Mouse (Mus musculus) forebrain, postnatal 0 days (tissue): ENCODE measurements at regions not wholly inside any gene's neighbourhood (a gene's known extent, or its start where the extent isn't known, plus 50 kb on each side); places are given as distances from the start of the nearest gene placed in this dataset.

Experiments used
- ATAC-seq: fragments of 200-750 bp; cut with Nextera tagmentation; 2 replicates; pipeline ENCODE4 v1.8.0; 2017; ENCODE audit warnings: mild to moderate bottlenecking, moderate library complexity
- DNase-seq: peaks from one replicate; pipeline ENCODE4 v3.0.0-alpha.2; 2015
- H3K27ac ChIP-seq: fragments of 300-500 bp; sonication (generic); 2 replicates; pipeline ENCODE4 v1.5.1; 2014; ENCODE audit warnings: low read depth, mild to moderate bottlenecking, antibody characterized with exemption, low read length, moderate library complexity, mixed read lengths
- H3K27me3 ChIP-seq: fragments of 300-500 bp; sonication (generic); 2 replicates; pipeline ENCODE4 v1.6.1; 2014; ENCODE audit warnings: mild to moderate bottlenecking, low read length, mixed read lengths; ENCODE audit not compliant: insufficient read depth
- H3K36me3 ChIP-seq: fragments of 300-500 bp; sonication (generic); 2 replicates; pipeline ENCODE4 v1.6.1; 2014; ENCODE audit warnings: mild to moderate bottlenecking, moderate library complexity; ENCODE audit not compliant: insufficient read depth
- H3K4me1 ChIP-seq: fragments of 300-500 bp; sonication (generic); 2 replicates; pipeline ENCODE4 v1.6.1; 2014; ENCODE audit warnings: antibody characterized with exemption; ENCODE audit not compliant: insufficient read depth
- H3K4me2 ChIP-seq: fragments of 300-500 bp; sonication (generic); 2 replicates; pipeline ENCODE4 v1.6.1; 2014; ENCODE audit warnings: low read depth, mild to moderate bottlenecking, moderate library complexity
- H3K4me3 ChIP-seq: fragments of 300-500 bp; sonication (generic); 2 replicates; pipeline ENCODE4 v1.5.1; 2014; ENCODE audit warnings: low read depth, low read length, mixed read lengths
- H3K9ac ChIP-seq: fragments of 300-500 bp; sonication (generic); 2 replicates; pipeline ENCODE4 v1.6.1; 2014; ENCODE audit warnings: mild to moderate bottlenecking
- H3K9me3 ChIP-seq: fragments of 300-500 bp; sonication (generic); 2 replicates; pipeline ENCODE4 v1.6.1; 2016; ENCODE audit warnings: low read length
- CTCF ChIP-seq: sonication (generic); IDR thresholded peaks from 2 replicates; pipeline ENCODE4 v1.5.1; 2016; ENCODE audit warnings: antibody characterized with exemption, control low read depth, low read depth
- WGBS: fragments of 180-500 bp; shearing (Covaris S2); extraction: QIAGEN DNeasy Blood & Tissue Kit; methylation state at CpG from one replicate; pipeline ENCODE4 v1.1.7; 2014; 5-methylcytosine and 5-hydroxymethylcytosine counted together

DNA sequence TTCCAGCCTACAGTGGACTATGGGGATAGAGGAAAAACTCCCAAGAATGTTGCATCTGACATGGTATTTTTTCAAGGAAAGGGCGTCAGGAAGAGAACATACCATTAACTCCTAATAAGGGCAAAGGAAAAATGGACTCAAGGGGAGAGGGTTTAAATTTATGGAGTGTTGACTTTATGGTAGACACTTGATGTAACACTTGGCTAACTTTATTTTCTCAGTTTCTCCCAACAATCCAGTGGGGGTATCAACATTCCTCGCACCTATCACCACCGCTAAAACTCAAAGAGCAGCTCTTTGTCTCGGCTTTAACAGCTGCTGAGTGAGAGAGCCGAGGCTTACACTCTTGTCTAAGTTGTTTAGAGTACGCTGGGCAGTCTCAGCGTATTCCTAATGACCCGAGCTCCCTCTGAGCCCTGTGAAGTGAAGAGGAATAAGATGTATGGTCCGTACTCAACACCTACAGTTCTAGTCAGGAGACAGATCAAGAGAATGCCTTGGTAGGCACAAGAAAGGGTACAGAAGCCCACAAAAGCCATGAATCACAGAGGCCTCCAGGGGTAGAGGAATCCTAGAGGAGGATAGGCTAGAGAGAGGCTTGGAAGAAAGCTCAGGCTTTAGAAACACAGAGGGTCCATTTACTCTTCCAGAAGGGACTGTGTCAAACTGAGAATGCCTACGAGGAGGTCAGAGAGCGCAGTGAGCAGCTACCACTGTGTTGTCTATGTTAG lies 236.4 kb downstream of the Gm5426 start:
- H3K4me3 ChIP-seq, result no peak overlapping the region
- H3K9ac ChIP-seq, result no peak overlapping the region
- H3K36me3 ChIP-seq, result no peaks in the 10 kb centered on the region
- 0 out of 2 replicates have a peak, but pooled peaks cover 6% of the 10 kb centered on the region for H3K4me1 ChIP-seq
- no peak for TF ChIP-seq CTCF
- ATAC-seq (no peak), DNase-seq (no peak)
- no peaks in the 10 kb centered on the region for H3K9me3 ChIP-seq
- 63% methylated on average over 11 of the region's 11 CpGs for WGBS
- no peak overlapping the region for H3K27ac ChIP-seq
- H3K27me3 ChIP-seq, result no peaks in the 10 kb centered on the region
- no peak overlapping the region for H3K4me2 ChIP-seq

DNA sequence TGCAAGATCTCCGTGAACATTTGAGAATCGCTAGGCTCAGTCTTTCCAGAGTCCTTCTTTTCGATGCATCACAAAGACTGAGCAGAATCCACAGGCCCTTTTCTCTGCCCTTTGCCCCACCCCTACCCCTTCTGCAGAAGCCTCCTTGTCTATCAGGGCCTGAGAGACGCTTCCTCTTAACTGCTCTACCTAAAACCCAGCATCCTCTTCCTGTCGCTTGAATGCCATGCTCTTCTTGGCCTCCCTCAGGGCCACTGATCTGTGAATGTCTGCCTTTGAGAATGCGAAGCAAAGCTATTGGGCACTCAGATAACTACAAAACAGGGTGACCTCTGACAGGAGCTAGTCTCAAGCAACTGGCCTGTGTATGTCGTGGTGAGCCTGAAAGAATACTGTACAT lies 237.1 kb downstream of the Gm5426 start:
- TF ChIP-seq CTCF, result no peak
- ATAC-seq, result no peak
- H3K9ac ChIP-seq, result no peak overlapping the region

DNA sequence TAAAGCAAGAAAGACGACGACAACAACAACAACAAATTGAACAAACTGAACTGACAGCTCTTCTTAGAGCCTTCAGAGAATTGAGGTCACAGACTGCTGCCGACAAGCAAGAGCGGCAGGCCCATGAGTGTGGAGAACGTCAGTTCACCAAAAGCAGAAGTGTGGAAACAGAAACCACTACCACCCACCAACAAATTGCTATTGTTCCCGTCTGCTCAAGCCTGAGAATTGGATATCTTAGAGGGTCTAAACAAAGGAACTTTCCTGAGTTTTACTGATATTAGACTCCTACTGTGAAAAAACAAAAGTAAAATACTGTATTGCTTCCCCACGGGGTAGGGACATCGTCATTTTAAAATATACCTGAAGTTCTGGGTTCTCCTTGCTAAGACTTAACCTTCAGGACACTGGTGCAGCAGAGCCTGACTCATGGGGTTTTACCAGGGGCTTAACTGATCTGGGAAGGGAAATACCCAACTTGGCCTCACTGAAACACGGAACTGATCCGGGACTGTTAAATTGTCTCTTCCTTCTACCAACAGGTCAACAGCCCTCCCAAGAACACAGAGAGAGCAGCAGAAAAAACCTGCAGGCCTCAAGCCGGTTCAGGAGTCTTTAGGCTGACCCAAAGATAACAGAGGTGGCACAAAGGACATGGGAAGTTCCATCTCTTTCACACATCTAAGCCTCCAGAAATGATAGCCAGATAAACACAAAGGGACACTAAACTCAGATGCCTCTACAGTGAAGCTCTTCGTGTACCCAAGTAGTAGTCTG lies 238.1 kb downstream of the Gm5426 start:
- Histone ChIP-seq H3K27me3 (no peaks in the 10 kb centered on the region), H3K4me2 (no peak overlapping the region), H3K27ac (no peak overlapping the region), H3K9me3 (no peaks in the 10 kb centered on the region), H3K36me3 (no peaks in the 10 kb centered on the region), H3K9ac (no peak overlapping the region), H3K4me1 (0 out of 2 replicates have a peak, but pooled peaks cover 6% of the 10 kb centered on the region), H3K4me3 (no peak overlapping the region)
- ATAC-seq (no peak), DNase-seq (no peak)
- 82% methylated on average over 12 of the region's 12 CpGs for WGBS
- no peak for TF ChIP-seq CTCF

More for the DNA sequence above, 237.1 kb downstream of the Gm5426 start:
- Histone ChIP-seq H3K4me1 (0 out of 2 replicates have a peak, but pooled peaks cover 6% of the 10 kb centered on the region), H3K36me3 (no peaks in the 10 kb centered on the region), H3K27me3 (no peaks in the 10 kb centered on the region), H3K4me2 (no peak overlapping the region), H3K9me3 (no peaks in the 10 kb centered on the region), H3K4me3 (no peak overlapping the region), H3K27ac (no peak overlapping the region)
- 77% methylated on average over 7 of the region's 7 CpGs for WGBS
- no peak for DNase-seq

- H3K9ac ChIP-seq, result no peak overlapping the region
- H3K4me1 ChIP-seq, result 0 out of 2 replicates have a peak, but pooled peaks cover 6% of the 10 kb centered on the region
- ATAC-seq (no peak), DNase-seq (no peak)
- TF ChIP-seq CTCF, result no peak
- no peaks in the 10 kb centered on the region for H3K36me3 ChIP-seq
- H3K4me3 ChIP-seq, result no peak overlapping the region
- WGBS, result 94% methylated on average over 3 of the region's 3 CpGs
- H3K9me3 ChIP-seq, result no peaks in the 10 kb centered on the region
- H3K27me3 ChIP-seq, result no peaks in the 10 kb centered on the region
- H3K4me2 ChIP-seq, result no peak overlapping the region
- H3K27ac ChIP-seq, result no peak overlapping the region
Observed at GRCm38 (mm10) chr10:96375070-96375447, 238.7 kb downstream of the Gm5426 start.

GRCm38 (mm10) chr10:96377549-96377948 lies 239.3 kb upstream of the Btg1 start:
- Histone ChIP-seq H3K4me1 (no peaks in the 10 kb centered on the region), H3K4me2 (no peak overlapping the region), H3K9me3 (no peaks in the 10 kb centered on the region), H3K27me3 (no peaks in the 10 kb centered on the region), H3K36me3 (no peaks in the 10 kb centered on the region), H3K9ac (no peak overlapping the region), H3K27ac (no peak overlapping the region), H3K4me3 (no peak overlapping the region)
- DNase-seq (no peak), ATAC-seq (no peak)
- no peak for TF ChIP-seq CTCF
- 88% methylated on average over 4 of the region's 4 CpGs for WGBS

DNA sequence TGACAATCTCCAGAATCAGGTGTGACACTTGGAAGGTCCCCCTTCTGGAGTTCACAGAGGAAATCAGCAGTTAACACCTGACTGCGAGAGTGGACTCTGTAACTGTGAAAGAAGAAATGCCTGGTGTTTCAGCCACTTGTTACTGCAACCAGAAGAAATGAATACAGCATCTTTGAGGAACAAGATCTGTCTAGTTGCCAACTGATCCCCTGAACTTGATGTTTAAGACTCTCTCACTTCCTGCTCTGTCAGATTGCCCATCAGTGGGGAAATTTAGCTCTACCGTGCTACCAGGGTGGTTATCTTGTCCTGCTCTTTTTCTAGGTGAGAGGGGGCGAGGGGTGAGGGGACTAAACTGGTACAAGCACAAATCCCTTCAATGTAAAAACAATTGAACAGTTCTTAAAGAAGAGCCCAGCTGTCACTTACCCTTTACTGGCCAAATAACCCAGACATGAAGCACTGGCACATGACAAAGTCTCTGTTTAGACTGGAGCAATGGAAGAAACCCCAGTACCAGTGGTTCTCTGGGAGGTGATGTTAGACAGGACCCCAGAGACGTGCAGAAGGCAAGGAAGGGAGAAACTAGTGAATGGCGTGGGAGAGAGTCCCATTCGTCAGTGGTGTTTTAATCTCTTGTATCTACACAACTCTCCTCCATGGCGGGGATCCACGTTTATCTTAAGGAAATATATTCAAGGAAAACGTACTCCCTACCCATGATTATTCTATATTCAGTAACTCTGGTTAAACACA lies 237.6 kb upstream of the Btg1 start:
- ATAC-seq, result no peak

GRCm38 (mm10) chr10:96381664-96382063 lies 235.1 kb upstream of the Btg1 start:
- ATAC-seq, result no peak
- Histone ChIP-seq H3K4me1 (no peaks in the 10 kb centered on the region), H3K4me3 (no peak overlapping the region), H3K36me3 (no peaks in the 10 kb centered on the region), H3K27ac (no peak overlapping the region), H3K4me2 (no peak overlapping the region), H3K9me3 (no peaks in the 10 kb centered on the region), H3K27me3 (no peaks in the 10 kb centered on the region), H3K9ac (no peak overlapping the region)
- WGBS, result 93% methylated on average over 6 of the region's 6 CpGs
- DNase-seq, result no peak
- TF ChIP-seq CTCF, result no peak

More for the DNA sequence above, 237.6 kb upstream of the Btg1 start:
- no peaks in the 10 kb centered on the region for H3K9me3 ChIP-seq
- H3K4me2 ChIP-seq, result no peak overlapping the region
- WGBS, result 78% methylated on average over 9 of the region's 9 CpGs
- H3K4me1 ChIP-seq, result no peaks in the 10 kb centered on the region
- H3K36me3 ChIP-seq, result no peaks in the 10 kb centered on the region
- no peak overlapping the region for H3K9ac ChIP-seq
- no peaks in the 10 kb centered on the region for H3K27me3 ChIP-seq
- no peak overlapping the region for H3K27ac ChIP-seq
- DNase-seq, result no peak
- no peak overlapping the region for H3K4me3 ChIP-seq
- TF ChIP-seq CTCF, result no peak
